Mouse (Mus musculus) hindbrain, embryonic 16.5 days (tissue): ENCODE data around the gene Stag1. TPM values are rescaled to one million over a fixed set of nuclear protein-coding genes. Genes with fewer than 3 reads are reported as not detected.

ENCODE experiments used
- ATAC-seq: fragments of 200-750 bp; cut with Nextera tagmentation; 2 replicates; pipeline ENCODE4 v1.8.0; 2017; ENCODE audit warnings: moderate TSS enrichment, moderate library complexity
- H3K27ac ChIP-seq: fragments of 300-500 bp; sonication (generic); 2 replicates; pipeline ENCODE4 v1.5.1; 2014; ENCODE audit warnings: low read depth, mild to moderate bottlenecking, control low read depth, low read length, moderate library complexity
- H3K27me3 ChIP-seq: fragments of 300-500 bp; sonication (generic); replicated peaks from 2 replicates; pipeline ENCODE4 v1.6.1; 2014; ENCODE audit warnings: low read length; ENCODE audit not compliant: control insufficient read depth, insufficient read depth
- H3K36me3 ChIP-seq: fragments of 300-500 bp; sonication (generic); 2 replicates; pipeline ENCODE4 v1.6.1; 2014; ENCODE audit warnings: mild to moderate bottlenecking, low read length, moderate library complexity, mixed read lengths; ENCODE audit not compliant: control insufficient read depth, insufficient read depth
- H3K4me1 ChIP-seq: fragments of 300-500 bp; sonication (generic); 2 replicates; pipeline ENCODE4 v1.6.1; 2014; ENCODE audit warnings: low read depth, low read length; ENCODE audit not compliant: control insufficient read depth, insufficient read depth
- H3K4me2 ChIP-seq: fragments of 300-500 bp; sonication (generic); 2 replicates; pipeline ENCODE4 v1.6.1; 2014; ENCODE audit warnings: mild to moderate bottlenecking, low read length, control low read depth, moderate library complexity
- H3K4me3 ChIP-seq: fragments of 300-500 bp; sonication (generic); 2 replicates; pipeline ENCODE4 v1.5.1; 2014; ENCODE audit warnings: mild to moderate bottlenecking, low read length, control low read depth, moderate library complexity
- H3K9ac ChIP-seq: fragments of 300-500 bp; sonication (generic); 2 replicates; pipeline ENCODE4 v1.6.1; 2014; ENCODE audit warnings: low read depth, mild to moderate bottlenecking, control low read depth, low read length, moderate library complexity
- H3K9me3 ChIP-seq: fragments of 300-500 bp; sonication (generic); 2 replicates; pipeline ENCODE4 v1.6.1; 2014; ENCODE audit warnings: mild to moderate bottlenecking, low read length, moderate library complexity; ENCODE audit not compliant: control insufficient read depth
- WGBS: fragments of 180-500 bp; shearing (Covaris S2); extraction: QIAGEN DNeasy Blood & Tissue Kit; methylation state at CpG from one replicate; pipeline ENCODE4 v1.1.7; 2014; 5-methylcytosine and 5-hydroxymethylcytosine counted together
- polyA plus RNA-seq: library from polyadenylated mRNA; unstranded; fragments of >200 nt; fragmentation: Nextera tagmentation; extraction: Ambion mirVana; gene quantifications from 2 replicates; pipeline ENCODE4 v1.2.1, GENCODE M21; 2015

The Stag1 gene
- 21.9 and 23.4 TPM in 2 replicates for polyA plus RNA-seq

GRCm38 (mm10) chr9:100597546-100597945 is at the start of gene Stag1:
Stag1 (plus strand) TSS chr9:100597798.
- H3K9ac ChIP-seq: no peak within 1 kb of the TSS
- 0 out of 2 replicates have a peak, but pooled peaks cover 3% of the 10 kb centered on the region for H3K9me3 ChIP-seq
- WGBS: 87% methylated on average over 8 of the region's 8 CpGs
- no peaks in the 10 kb centered on the region for H3K36me3 ChIP-seq
- ATAC-seq: no peak
- no peaks in the 10 kb centered on the region for H3K27me3 ChIP-seq
- H3K4me2 ChIP-seq: no peak within 1 kb of the TSS
- H3K27ac ChIP-seq: no peak within 1 kb of the TSS
- no peak within 1 kb of the TSS for H3K4me3 ChIP-seq
- no peaks in the 10 kb centered on the region for H3K4me1 ChIP-seq

GRCm38 (mm10) chr9:100548313-100548712 is 49.3 kb upstream of the Stag1 start:
- WGBS: 92% methylated on average over 2 of the region's 2 CpGs
- H3K4me3 ChIP-seq: no peak overlapping the region
- peaks cover 17% of the 10 kb centered on the region for H3K9me3 ChIP-seq
- no peaks in the 10 kb centered on the region for H3K27me3 ChIP-seq
- ATAC-seq: no peak
- no peak overlapping the region for H3K9ac ChIP-seq
- H3K4me2 ChIP-seq: no peak overlapping the region
- H3K4me1 ChIP-seq: peaks cover 17% of the 10 kb centered on the region
- no peak overlapping the region for H3K27ac ChIP-seq
- H3K36me3 ChIP-seq: peaks cover 22% of the 10 kb centered on the region

DNA sequence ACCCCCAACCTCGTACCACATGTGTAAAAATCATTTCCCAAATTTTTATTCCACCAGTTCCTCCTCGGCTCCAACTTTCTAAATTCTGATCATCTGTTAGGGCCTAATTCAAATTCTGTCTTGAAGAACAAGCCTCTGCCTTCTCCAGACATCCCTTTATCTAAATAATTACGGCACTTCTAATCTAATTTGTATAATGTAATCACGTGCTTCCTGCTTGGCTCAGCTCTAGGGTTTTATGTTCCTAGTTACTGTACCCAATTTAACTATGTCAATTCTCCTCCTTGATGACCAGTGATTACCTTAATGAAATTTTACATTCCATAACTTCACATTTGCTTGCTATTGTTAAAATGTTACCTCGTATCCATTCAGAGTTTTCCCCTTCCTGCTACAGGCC is 41.9 kb upstream of the Stag1 start:
- Histone ChIP-seq H3K4me1 (no peaks in the 10 kb centered on the region), H3K36me3 (peaks cover 13% of the 10 kb centered on the region), H3K27me3 (no peaks in the 10 kb centered on the region), H3K27ac (no peak overlapping the region), H3K4me3 (no peak overlapping the region), H3K4me2 (no peak overlapping the region), H3K9ac (no peak overlapping the region), H3K9me3 (peaks cover 8% of the 10 kb centered on the region; the same call in 1 of the 2 replicates)
- WGBS: 81% methylated on average over 5 of the region's 5 CpGs
- ATAC-seq: no peak

GRCm38 (mm10) chr9:100558023-100558573 is 39.5 kb upstream of the Stag1 start:
- Histone ChIP-seq H3K4me1 (no peaks in the 10 kb centered on the region), H3K9me3 (peaks cover 1% of the 10 kb centered on the region; the same call in 1 of the 2 replicates), H3K36me3 (peaks cover 2% of the 10 kb centered on the region), H3K27ac (no peak overlapping the region), H3K27me3 (no peaks in the 10 kb centered on the region), H3K4me2 (no peak overlapping the region), H3K9ac (no peak overlapping the region), H3K4me3 (no peak overlapping the region)
- 84% methylated on average over 4 of the region's 4 CpGs for WGBS
- ATAC-seq: no peak

- no peak overlapping the region for H3K27ac ChIP-seq
- ATAC-seq: no peak
- no peak overlapping the region for H3K4me3 ChIP-seq
- no peaks in the 10 kb centered on the region for H3K4me1 ChIP-seq
- H3K9ac ChIP-seq: no peak overlapping the region
- H3K27me3 ChIP-seq: no peaks in the 10 kb centered on the region
- H3K4me2 ChIP-seq: no peak overlapping the region
- no peaks in the 10 kb centered on the region for H3K36me3 ChIP-seq
- H3K9me3 ChIP-seq: no peaks in the 10 kb centered on the region
Measured at GRCm38 (mm10) chr9:100558991-100559390, 38.6 kb upstream of the Stag1 start.

GRCm38 (mm10) chr9:100560251-100560890 is 37.2 kb upstream of the Stag1 start:
- WGBS: 75% methylated on average over 10 of the region's 10 CpGs
- Histone ChIP-seq H3K27me3 (no peaks in the 10 kb centered on the region), H3K9me3 (no peaks in the 10 kb centered on the region), H3K4me1 (no peaks in the 10 kb centered on the region), H3K4me3 (no peak overlapping the region), H3K9ac (no peak overlapping the region), H3K4me2 (no peak overlapping the region), H3K27ac (no peak overlapping the region), H3K36me3 (no peaks in the 10 kb centered on the region)
- ATAC-seq: no peak

DNA sequence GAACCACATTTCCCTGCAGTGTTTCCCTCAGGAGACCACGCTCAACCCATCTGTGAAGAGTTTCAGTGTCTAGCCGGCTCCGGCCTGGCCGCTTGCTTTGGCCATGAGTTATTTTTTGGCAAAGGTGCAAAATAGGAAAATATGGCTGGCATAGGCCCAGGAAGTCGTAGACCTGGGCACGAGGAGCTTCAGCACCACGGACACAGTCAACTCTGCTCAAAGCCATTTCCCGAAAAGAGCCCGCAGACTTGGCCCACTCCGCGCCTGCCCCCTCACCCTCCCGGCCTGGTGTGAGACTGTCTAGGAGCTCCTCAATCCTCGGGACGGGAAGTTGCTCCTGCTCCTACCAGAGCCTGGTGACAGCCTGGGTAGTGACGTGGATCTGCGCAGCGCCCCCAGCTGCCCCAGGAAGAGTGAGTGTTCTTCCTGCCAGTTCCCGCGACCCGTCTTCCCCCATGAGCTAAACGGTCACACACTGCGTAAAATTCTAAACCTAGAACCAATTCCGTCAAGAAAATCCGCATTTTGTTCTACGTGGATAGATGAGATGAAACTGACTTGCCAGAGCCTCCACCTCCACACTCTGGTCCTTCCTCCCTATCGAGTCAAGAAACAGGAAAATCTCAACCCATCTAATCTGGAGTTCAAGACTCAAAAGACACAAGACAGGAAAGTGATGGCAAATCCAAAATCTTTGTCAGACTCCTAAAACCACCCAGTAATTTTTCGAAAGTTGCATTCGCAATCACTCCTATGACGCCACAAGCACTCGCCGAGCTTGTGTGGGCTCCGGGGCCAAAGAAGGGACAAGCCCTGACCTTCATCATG is 27.6 kb upstream of the Stag1 start:
- no peaks in the 10 kb centered on the region for H3K9me3 ChIP-seq
- H3K4me3 ChIP-seq: peak overlapping the region; percentile 75
- peaks cover 8% of the 10 kb centered on the region; the same call in 1 of the 2 replicates for H3K4me1 ChIP-seq
- H3K27ac ChIP-seq: peak overlapping the region; percentile 62; the same call in 1 of the 2 replicates
- peak overlapping the region; percentile 81 for H3K9ac ChIP-seq
- H3K4me2 ChIP-seq: peak overlapping the region; percentile 78
- 8% methylated on average over 32 of the region's 32 CpGs for WGBS
- H3K36me3 ChIP-seq: no peaks in the 10 kb centered on the region
- H3K27me3 ChIP-seq: no peaks in the 10 kb centered on the region
- ATAC-seq: peak; percentile 75

- H3K4me2 ChIP-seq: peak within 1 kb of the TSS; percentile 78
Measured at GRCm38 (mm10) chr9:100570626-100571233, 26.9 kb upstream of the Stag1 start, which contains the start of gene Slc35g2. Slc35g2 (minus strand) TSS chr9:100571090.

More at GRCm38 (mm10) chr9:100570626-100571233, 26.9 kb upstream of the Stag1 start, which contains the start of gene Slc35g2:
- H3K36me3 ChIP-seq: no peaks in the 10 kb centered on the region
- H3K4me3 ChIP-seq: peak within 1 kb of the TSS; percentile 75
- H3K9me3 ChIP-seq: no peaks in the 10 kb centered on the region
- H3K27ac ChIP-seq: peak within 1 kb of the TSS; percentile 62; the same call in 1 of the 2 replicates
- no peaks in the 10 kb centered on the region for H3K27me3 ChIP-seq
- H3K4me1 ChIP-seq: peaks cover 8% of the 10 kb centered on the region; the same call in 1 of the 2 replicates
- peak; percentile 92 for ATAC-seq
- under 1% methylated on average over 46 of the region's 55 CpGs for WGBS
- H3K9ac ChIP-seq: peak within 1 kb of the TSS; percentile 81
